Comparison of ENCODE assay signal across 9 mouse cellular contexts in genomic region chr4:149840511-149841292, GRCm38 (mm10).
DNase-seq lines count a peak whose midpoint lies in the region; ATAC-seq and TF ChIP-seq lines count a peak whose summit lies in the region.
"Had no signal": no experiment of that assay in that cellular context is flagged by ENCODE, and none has a peak within 500 bp of the region (broad histone marks: within the 10 kb centered on the region; RNA-seq: fewer than 3 reads in every experiment).

No protein-coding gene starts in this region.

- H3K4me3 ChIP-seq in midbrain, postnatal 0 days (ENCODE audit: low read depth, low read length) = no peak overlapping the region
- no peak overlapping the region for H3K4me3 ChIP-seq in midbrain, embryonic 13.5 days (replicated peaks)
- no peak overlapping the region for H3K4me3 ChIP-seq in hindbrain, embryonic 16.5 days (ENCODE audit: low read length)
- H3K4me3 ChIP-seq in lung, embryonic 16.5 days (ENCODE audit: low read length) = no peak overlapping the region
- H3K4me3 ChIP-seq in liver, embryonic 11.5 days (ENCODE audit: low read depth, low read length) = no peak overlapping the region

- peak; percentile 51 for DNase-seq in midbrain, postnatal 0 days (ENCODE audit: low spot score)
- peak; percentile 75 to 83 for DNase-seq in gastrocnemius, adult 8-10 months (ENCODE audit: low spot score in 2 of 2)
- peak; percentile 57 for DNase-seq in testis, postnatal 14 days (ENCODE audit: low spot score)
- no peak for DNase-seq in cerebellum, adult 11-12 months
- DNase-seq in liver, embryonic 11.5 days (ENCODE audit: low spot score) = no peak

- H3K9me3 ChIP-seq in midbrain, postnatal 0 days (ENCODE audit: low read length) = no peaks in the 10 kb centered on the region
- H3K9me3 ChIP-seq in midbrain, embryonic 13.5 days = no peaks in the 10 kb centered on the region
- no peaks in the 10 kb centered on the region for H3K9me3 ChIP-seq in hindbrain, embryonic 16.5 days (ENCODE audit: control insufficient read depth, low read length)
- H3K9me3 ChIP-seq in lung, embryonic 16.5 days (ENCODE audit: control insufficient read depth, low read length) = no peaks in the 10 kb centered on the region
- no peaks in the 10 kb centered on the region for H3K9me3 ChIP-seq in liver, embryonic 11.5 days (ENCODE audit: control insufficient read depth, low read length)

- no peaks in the 10 kb centered on the region for H3K36me3 ChIP-seq in midbrain, postnatal 0 days (ENCODE audit: insufficient read depth, low read length)
- H3K36me3 ChIP-seq in midbrain, embryonic 13.5 days = no peaks in the 10 kb centered on the region
- H3K36me3 ChIP-seq in hindbrain, embryonic 16.5 days (ENCODE audit: control insufficient read depth, insufficient read depth, low read length) = no peaks in the 10 kb centered on the region
- H3K36me3 ChIP-seq in lung, embryonic 16.5 days (ENCODE audit: control insufficient read depth, insufficient read depth, low read length) = no peaks in the 10 kb centered on the region
- no peaks in the 10 kb centered on the region for H3K36me3 ChIP-seq in liver, embryonic 11.5 days (ENCODE audit: control insufficient read depth, insufficient read depth, low read length)

- H3K4me2 ChIP-seq in midbrain, postnatal 0 days (ENCODE audit: low read depth, low read length, poor library complexity, severe bottlenecking) = no peak overlapping the region
- no peak overlapping the region for H3K4me2 ChIP-seq in midbrain, embryonic 13.5 days (replicated peaks)
- H3K4me2 ChIP-seq in hindbrain, embryonic 16.5 days (ENCODE audit: low read length) = no peak overlapping the region
- no peak overlapping the region for H3K4me2 ChIP-seq in lung, embryonic 16.5 days (ENCODE audit: low read depth, low read length)
- H3K4me2 ChIP-seq in liver, embryonic 11.5 days = no peak overlapping the region

- no peaks in the 10 kb centered on the region for H3K4me1 ChIP-seq in midbrain, postnatal 0 days (ENCODE audit: insufficient read depth, low read length)
- H3K4me1 ChIP-seq in midbrain, embryonic 13.5 days (replicated peaks) = no peaks in the 10 kb centered on the region
- H3K4me1 ChIP-seq in hindbrain, embryonic 16.5 days (ENCODE audit: control insufficient read depth, insufficient read depth, low read depth, low read length) = no peaks in the 10 kb centered on the region; the same call in 1 of the 2 replicates
- peaks cover 3% of the 10 kb centered on the region; the same call in 1 of the 2 replicates for H3K4me1 ChIP-seq in lung, embryonic 16.5 days (replicated peaks; ENCODE audit: control insufficient read depth, insufficient read depth, low read length)
- no peaks in the 10 kb centered on the region for H3K4me1 ChIP-seq in liver, embryonic 11.5 days (replicated peaks; ENCODE audit: control insufficient read depth, insufficient read depth, low read length)

- TF ChIP-seq CTCF in midbrain, postnatal 0 days (IDR thresholded peaks at IDR 0.05) = no peak

- no peak overlapping the region for H3K9ac ChIP-seq in midbrain, postnatal 0 days (replicated peaks; ENCODE audit: low read length, poor library complexity, severe bottlenecking)
- H3K9ac ChIP-seq in midbrain, embryonic 13.5 days (replicated peaks) = no peak overlapping the region
- H3K9ac ChIP-seq in hindbrain, embryonic 16.5 days (ENCODE audit: low read depth, low read length) = no peak overlapping the region
- H3K9ac ChIP-seq in lung, embryonic 16.5 days (ENCODE audit: low read length) = no peak overlapping the region
- no peak overlapping the region for H3K9ac ChIP-seq in liver, embryonic 11.5 days (ENCODE audit: low read depth, low read length)

- H3K27me3 ChIP-seq in midbrain, postnatal 0 days (ENCODE audit: insufficient read depth, low read length) = no peaks in the 10 kb centered on the region
- no peaks in the 10 kb centered on the region for H3K27me3 ChIP-seq in midbrain, embryonic 13.5 days
- H3K27me3 ChIP-seq in hindbrain, embryonic 16.5 days (replicated peaks; ENCODE audit: control insufficient read depth, insufficient read depth, low read length) = no peaks in the 10 kb centered on the region
- H3K27me3 ChIP-seq in lung, embryonic 16.5 days (ENCODE audit: control insufficient read depth, insufficient read depth, low read depth, low read length) = no peaks in the 10 kb centered on the region
- peaks cover 2% of the 10 kb centered on the region for H3K27me3 ChIP-seq in liver, embryonic 11.5 days (replicated peaks; ENCODE audit: control insufficient read depth, insufficient read depth, low read length)
- H3K27me3 ChIP-seq: Patski had no signal

- no peak for ATAC-seq in midbrain, postnatal 0 days (ENCODE audit: low FRiP score)
- no peak for ATAC-seq in midbrain, embryonic 13.5 days
- peak; percentile 74 for ATAC-seq in hindbrain, embryonic 16.5 days
- peak; percentile 87 for ATAC-seq in lung, embryonic 16.5 days (ENCODE audit: low read depth)
- no peak for ATAC-seq in liver, embryonic 11.5 days (replicated peaks; ENCODE audit: low FRiP score)
- ATAC-seq: Patski had no signal

- no peak overlapping the region for H3K27ac ChIP-seq in midbrain, postnatal 0 days (ENCODE audit: low read depth, low read length)
- no peak overlapping the region for H3K27ac ChIP-seq in midbrain, embryonic 13.5 days
- no peak overlapping the region; the same call in 1 of the 2 replicates for H3K27ac ChIP-seq in hindbrain, embryonic 16.5 days (ENCODE audit: low read depth, low read length)
- H3K27ac ChIP-seq in lung, embryonic 16.5 days (ENCODE audit: low read length) = peak overlapping the region; percentile 23
- H3K27ac ChIP-seq in liver, embryonic 11.5 days (ENCODE audit: low read depth, low read length) = no peak overlapping the region

- 69% methylated on average over 12 of the region's 12 CpGs for WGBS in midbrain, postnatal 0 days
- WGBS in midbrain, embryonic 13.5 days = 83% methylated on average over 12 of the region's 12 CpGs
- whole genome bisulfite sequencing in hindbrain, embryonic 16.5 days = 66% methylated on average over 12 of the region's 12 CpGs
- 62% methylated on average over 12 of the region's 12 CpGs for WGBS in lung, embryonic 16.5 days
- WGBS in liver, embryonic 11.5 days = 70% methylated on average over 12 of the region's 12 CpGs

Comparison
In these comparisons a context has a peak if more than half of its experiments do, and no peak if none do; other contexts are left out.
1. ATAC-seq: peak in hindbrain, embryonic 16.5 days (single experiment) and lung, embryonic 16.5 days (single experiment); none in midbrain, postnatal 0 days (single experiment), midbrain, embryonic 13.5 days (single experiment) and liver, embryonic 11.5 days (single experiment).
2. DNase-seq: peak in midbrain, postnatal 0 days (single experiment), gastrocnemius, adult 8-10 months (2 of 2) and testis, postnatal 14 days (single experiment); none in cerebellum, adult 11-12 months (single experiment) and liver, embryonic 11.5 days (single experiment).